Mouse (Mus musculus): ENCODE data around the gene Fndc3b. TPM values are rescaled to one million over a fixed set of nuclear protein-coding genes. Genes with fewer than 3 reads are reported as not detected.

Gene Fndc3b
- polyA plus RNA-seq, 1 experiment, result 23.7 TPM

DNA sequence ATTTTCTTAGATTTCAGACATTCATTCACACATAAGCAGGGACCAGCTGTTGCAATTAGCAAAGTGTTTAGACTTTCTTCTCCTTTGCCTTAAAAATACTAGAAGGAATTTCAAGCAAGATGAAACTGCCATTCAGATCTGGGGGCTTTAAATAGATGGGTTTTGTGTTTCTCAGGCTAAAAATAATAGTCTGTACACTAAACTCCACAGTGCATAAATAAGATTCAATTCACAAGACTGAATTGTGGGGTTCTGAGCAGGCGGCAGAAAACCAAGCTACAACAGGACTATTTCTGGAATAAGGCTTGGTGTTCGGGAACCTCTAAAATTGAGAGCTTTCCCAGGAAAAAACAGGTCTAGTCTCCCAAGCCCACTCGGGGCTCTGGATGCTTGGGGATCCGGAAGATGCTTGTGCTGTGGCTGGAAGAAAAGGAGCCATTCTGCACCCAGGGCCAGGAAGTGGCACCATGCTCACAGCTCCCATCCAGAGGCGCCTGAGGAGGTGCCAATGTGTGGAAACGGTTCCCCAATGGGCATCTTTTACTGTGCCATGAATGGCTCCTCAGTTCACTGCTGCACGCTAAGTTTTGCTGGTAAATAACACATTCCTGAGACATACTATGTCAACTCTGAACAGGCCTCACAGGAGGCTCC, 117.5 kb downstream of the Fndc3b start:
- peaks cover 7% of the 10 kb centered on the region for H3K36me3 ChIP-seq (ENCODE audit: control insufficient read depth, insufficient read depth)
- peaks cover 51% of the 10 kb centered on the region for H3K79me3 ChIP-seq (ENCODE audit: low read depth)
- peaks cover 100% of the 10 kb centered on the region for H3K79me2 ChIP-seq (ENCODE audit: control insufficient read depth, insufficient read depth)
- H3K4me3 ChIP-seq (ENCODE audit: insufficient read depth, poor library complexity, severe bottlenecking), result no peak overlapping the region
- H3ac ChIP-seq (ENCODE audit: control insufficient read depth, insufficient read length, low read depth), result no peak overlapping the region
- no peaks in the 10 kb centered on the region for H3K27me3 ChIP-seq (ENCODE audit: control insufficient read depth, insufficient read depth, insufficient read length)
- TF ChIP-seq USF1 (IDR thresholded peaks at IDR 0.05; ENCODE audit: low read depth) (no peak), MYOG (IDR thresholded peaks at IDR 0.05; ENCODE audit: control insufficient read depth, extremely low read depth, insufficient read length) (no peak), MYOD1 (IDR thresholded peaks at IDR 0.05; ENCODE audit: control insufficient read depth, insufficient read length, low read depth) (no peak), MAX (IDR thresholded peaks at IDR 0.05) (no peak), CEBPB (IDR thresholded peaks at IDR 0.05; ENCODE audit: low read depth) (no peak), FOSL1 (IDR thresholded peaks at IDR 0.05; ENCODE audit: insufficient read depth, low read length, poor library complexity, severe bottlenecking) (no peak), CTCF (IDR thresholded peaks at IDR 0.05; ENCODE audit: control insufficient read depth, insufficient read depth, insufficient read length) (no peak)

DNA sequence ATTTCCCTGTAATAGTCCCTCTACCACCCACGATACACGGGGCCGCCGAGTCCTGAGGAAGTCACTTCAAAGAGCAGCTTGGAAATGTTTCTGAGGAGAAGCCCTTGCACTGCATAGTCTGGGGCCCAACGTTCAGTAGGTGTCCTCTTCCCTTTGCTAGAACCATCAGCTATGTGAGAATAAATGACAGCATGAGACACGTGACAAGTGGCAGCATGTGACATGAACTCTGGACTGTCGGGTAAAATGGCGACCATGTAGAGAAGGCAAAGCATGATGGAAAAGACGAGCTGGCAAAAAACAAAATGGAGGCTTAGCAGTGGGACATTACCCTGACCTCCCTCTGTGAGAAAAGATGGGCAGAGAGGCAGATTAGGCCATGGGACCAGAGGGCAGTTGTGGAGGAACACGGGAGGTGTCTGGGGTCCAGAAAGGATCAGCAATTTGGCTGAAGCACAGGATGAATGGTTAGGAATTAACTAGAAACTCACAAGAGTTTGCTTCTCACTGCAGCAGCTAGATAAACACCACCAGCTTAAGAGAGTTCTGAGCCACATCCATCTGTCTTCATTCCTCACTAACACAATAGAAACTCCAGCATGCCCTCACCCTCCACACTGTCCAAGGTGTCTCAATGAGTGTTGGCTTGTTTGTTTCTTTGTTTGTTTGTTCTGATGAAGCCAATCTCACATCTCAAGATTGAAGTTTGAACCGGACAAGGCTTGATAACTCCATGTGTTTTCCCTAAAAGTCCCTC, 118.2 kb downstream of the Fndc3b start:
- Histone ChIP-seq H3K79me2 (ENCODE audit: control insufficient read depth, insufficient read depth) (peaks cover 100% of the 10 kb centered on the region), H3K36me3 (ENCODE audit: control insufficient read depth, insufficient read depth) (peaks cover 7% of the 10 kb centered on the region), H3K4me3 (ENCODE audit: insufficient read depth, poor library complexity, severe bottlenecking) (no peak overlapping the region), H3K79me3 (ENCODE audit: low read depth) (peaks cover 53% of the 10 kb centered on the region), H3ac (ENCODE audit: control insufficient read depth, insufficient read length, low read depth) (no peak overlapping the region), H3K27me3 (ENCODE audit: control insufficient read depth, insufficient read depth, insufficient read length) (no peaks in the 10 kb centered on the region)
- TF ChIP-seq FOSL1 (IDR thresholded peaks at IDR 0.05; ENCODE audit: insufficient read depth, low read length, poor library complexity, severe bottlenecking), result no peak
- TF ChIP-seq MYOG (IDR thresholded peaks at IDR 0.05; ENCODE audit: control insufficient read depth, extremely low read depth, insufficient read length), result no peak
- no peak for TF ChIP-seq USF1 (IDR thresholded peaks at IDR 0.05; ENCODE audit: low read depth)
- TF ChIP-seq MAX (IDR thresholded peaks at IDR 0.05), result no peak

DNA sequence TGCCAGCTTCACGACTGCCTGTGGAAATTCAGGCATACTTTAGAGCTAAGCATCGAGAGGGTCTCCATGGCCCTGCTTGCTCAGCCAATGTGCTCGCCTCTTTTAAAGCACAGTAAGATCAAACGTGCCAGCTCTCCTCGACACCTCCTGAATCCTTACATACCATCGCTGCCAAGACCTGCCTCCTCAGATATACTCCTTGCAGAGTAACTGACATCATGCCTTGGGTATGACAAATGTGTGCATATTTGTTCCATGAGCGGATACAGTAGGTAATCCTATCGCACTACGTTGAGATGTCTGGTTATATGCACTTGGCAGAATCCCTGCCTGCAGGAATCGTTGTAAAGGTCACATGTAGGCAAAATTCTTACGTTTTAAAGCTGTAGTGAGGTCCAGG, 120.3 kb downstream of the Fndc3b start:
- Histone ChIP-seq H3K4me3 (ENCODE audit: insufficient read depth, poor library complexity, severe bottlenecking) (no peak overlapping the region), H3K27me3 (ENCODE audit: control insufficient read depth, insufficient read depth, insufficient read length) (no peaks in the 10 kb centered on the region), H3K79me2 (ENCODE audit: control insufficient read depth, insufficient read depth) (peaks cover 91% of the 10 kb centered on the region), H3K79me3 (ENCODE audit: low read depth) (peaks cover 53% of the 10 kb centered on the region), H3ac (ENCODE audit: control insufficient read depth, insufficient read length, low read depth) (no peak overlapping the region), H3K36me3 (ENCODE audit: control insufficient read depth, insufficient read depth) (peaks cover 7% of the 10 kb centered on the region)
- TF ChIP-seq CEBPB (IDR thresholded peaks at IDR 0.05; ENCODE audit: low read depth) (no peak), MAX (IDR thresholded peaks at IDR 0.05) (no peak), CTCF (IDR thresholded peaks at IDR 0.05; ENCODE audit: control insufficient read depth, insufficient read depth, insufficient read length) (no peak), MYOD1 (IDR thresholded peaks at IDR 0.05; ENCODE audit: control insufficient read depth, insufficient read length, low read depth) (no peak), MYOG (IDR thresholded peaks at IDR 0.05; ENCODE audit: control insufficient read depth, extremely low read depth, insufficient read length) (no peak), FOSL1 (IDR thresholded peaks at IDR 0.05; ENCODE audit: insufficient read depth, low read length, poor library complexity, severe bottlenecking) (no peak), USF1 (IDR thresholded peaks at IDR 0.05; ENCODE audit: low read depth) (no peak)

DNA sequence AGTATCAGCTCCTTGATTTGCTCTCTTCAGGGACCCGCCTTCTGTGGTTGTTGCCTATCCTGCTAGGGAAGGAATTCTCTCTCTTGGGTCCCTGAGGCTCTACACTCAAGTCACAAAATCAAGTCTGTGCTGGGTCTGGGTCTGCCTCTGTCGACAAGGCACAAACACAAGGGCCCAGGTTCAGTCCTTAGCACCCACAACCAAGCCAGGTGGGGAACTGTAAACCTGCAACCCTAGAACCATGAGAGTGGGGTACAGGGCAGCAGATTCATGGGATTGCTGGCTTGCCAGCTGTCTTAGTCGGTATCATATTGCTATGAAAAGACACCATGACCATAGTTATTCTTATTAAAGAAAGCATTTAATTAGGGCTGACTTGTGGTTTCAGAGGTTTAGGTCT, 121.8 kb downstream of the Fndc3b start:
- peaks cover 76% of the 10 kb centered on the region for H3K79me2 ChIP-seq (ENCODE audit: control insufficient read depth, insufficient read depth)
- peaks cover 43% of the 10 kb centered on the region for H3K79me3 ChIP-seq (ENCODE audit: low read depth)
- no peak overlapping the region for H3K4me3 ChIP-seq (ENCODE audit: insufficient read depth, poor library complexity, severe bottlenecking)
- TF ChIP-seq MYOD1 (IDR thresholded peaks at IDR 0.05; ENCODE audit: control insufficient read depth, insufficient read length, low read depth) (no peak), MAX (IDR thresholded peaks at IDR 0.05) (no peak), FOSL1 (IDR thresholded peaks at IDR 0.05; ENCODE audit: insufficient read depth, low read length, poor library complexity, severe bottlenecking) (no peak), CTCF (IDR thresholded peaks at IDR 0.05; ENCODE audit: control insufficient read depth, insufficient read depth, insufficient read length) (no peak), USF1 (IDR thresholded peaks at IDR 0.05; ENCODE audit: low read depth) (no peak)
- no peak overlapping the region for H3ac ChIP-seq (ENCODE audit: control insufficient read depth, insufficient read length, low read depth)
- H3K36me3 ChIP-seq (ENCODE audit: control insufficient read depth, insufficient read depth), result peaks cover 7% of the 10 kb centered on the region
- H3K27me3 ChIP-seq (ENCODE audit: control insufficient read depth, insufficient read depth, insufficient read length), result no peaks in the 10 kb centered on the region

DNA sequence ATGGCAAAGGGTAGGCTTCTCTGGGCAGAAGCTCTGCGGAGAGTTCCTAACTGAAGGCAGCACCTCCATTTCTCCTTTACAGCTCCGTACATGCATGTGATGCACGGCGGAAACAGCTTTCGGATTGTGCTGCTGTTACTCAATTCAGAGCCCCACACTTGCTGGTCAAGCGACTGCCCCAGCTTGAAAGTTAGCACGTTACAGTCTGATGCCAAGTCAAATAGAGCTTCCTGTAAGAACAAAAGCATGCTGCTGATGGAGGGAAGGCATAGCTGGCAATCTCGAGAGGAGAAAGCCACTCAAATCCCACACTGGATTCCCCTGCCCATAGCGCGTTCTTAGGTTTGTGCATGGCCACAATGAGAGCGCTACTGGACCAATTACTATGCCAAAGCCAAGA, 122.5 kb downstream of the Fndc3b start:
- Histone ChIP-seq H3ac (ENCODE audit: control insufficient read depth, insufficient read length, low read depth) (no peak overlapping the region), H3K79me2 (ENCODE audit: control insufficient read depth, insufficient read depth) (peaks cover 72% of the 10 kb centered on the region), H3K4me3 (ENCODE audit: insufficient read depth, poor library complexity, severe bottlenecking) (no peak overlapping the region), H3K27me3 (ENCODE audit: control insufficient read depth, insufficient read depth, insufficient read length) (no peaks in the 10 kb centered on the region), H3K36me3 (ENCODE audit: control insufficient read depth, insufficient read depth) (peaks cover 7% of the 10 kb centered on the region), H3K79me3 (ENCODE audit: low read depth) (peaks cover 40% of the 10 kb centered on the region)
- TF ChIP-seq MYOD1 (IDR thresholded peaks at IDR 0.05; ENCODE audit: control insufficient read depth, insufficient read length, low read depth) (no peak), MYOG (IDR thresholded peaks at IDR 0.05; ENCODE audit: control insufficient read depth, extremely low read depth, insufficient read length) (no peak), USF1 (IDR thresholded peaks at IDR 0.05; ENCODE audit: low read depth) (no peak), FOSL1 (IDR thresholded peaks at IDR 0.05; ENCODE audit: insufficient read depth, low read length, poor library complexity, severe bottlenecking) (no peak), CEBPB (IDR thresholded peaks at IDR 0.05; ENCODE audit: low read depth) (no peak), MAX (IDR thresholded peaks at IDR 0.05) (no peak), CTCF (IDR thresholded peaks at IDR 0.05; ENCODE audit: control insufficient read depth, insufficient read depth, insufficient read length) (no peak)

Measured in C2C12 (cell line).